Mouse (Mus musculus) NIH3T3 (cell line): Measurements from ENCODE around the gene Phactr2.
"Not testable (repeated sequence)": the region's sequence is repeated elsewhere in the genome, so short reads cannot be mapped to it uniquely, and the experiment has no call there.

Source experiments
- DNase-seq: peaks from one replicate; pipeline ENCODE4 v3.0.0-alpha.2; 2012; ENCODE audit warnings: low read depth

Phactr2 gene

GRCm38 (mm10) chr10:13473833-13474567 is at the start of gene Phactr2:
Gene Phactr2, minus strand, starts transcription at chr10:13474412.
- no peak for DNase-seq

GRCm38 (mm10) chr10:13521857-13522256 is 47.6 kb upstream of the Phactr2 start:
- no peak for DNase-seq

GRCm38 (mm10) chr10:13502371-13502770 is 28.2 kb upstream of the Phactr2 start:
- DNase-seq: no peak

- peak; percentile 21 for DNase-seq
These were observed 27.3 kb upstream of the Phactr2 start for GRCm38 (mm10) chr10:13501533-13501932.

GRCm38 (mm10) chr10:13500938-13501496 is 26.8 kb upstream of the Phactr2 start:
- DNase-seq: peak; percentile 89

GRCm38 (mm10) chr10:13500473-13500872 is 26.3 kb upstream of the Phactr2 start:
- peak; percentile 11 for DNase-seq

GRCm38 (mm10) chr10:13499331-13499730 is 25.1 kb upstream of the Phactr2 start, which contains the start of gene Fuca2:
Gene Fuca2, plus strand, starts transcription at chr10:13499540.
- no peak for DNase-seq

- no peak for DNase-seq
These were observed 22.1 kb upstream of the Phactr2 start for GRCm38 (mm10) chr10:13496315-13496714.

GRCm38 (mm10) chr10:13493978-13494686 is 19.9 kb upstream of the Phactr2 start:
- no peak for DNase-seq

- DNase-seq: peak; percentile 45
These were observed 15.5 kb upstream of the Phactr2 start for GRCm38 (mm10) chr10:13489671-13490070.

GRCm38 (mm10) chr10:13485958-13486357 is 11.7 kb upstream of the Phactr2 start:
- DNase-seq: no peak

GRCm38 (mm10) chr10:13479341-13479740 is 5.1 kb upstream of the Phactr2 start:
- DNase-seq: no peak

GRCm38 (mm10) chr10:13475121-13475520 is 909 bp upstream of the Phactr2 start:
- no peak for DNase-seq

- no peak for DNase-seq
These were observed 350 bp upstream of the Phactr2 start for GRCm38 (mm10) chr10:13474568-13474955.

- no peak for DNase-seq
These were observed 852 bp downstream of the Phactr2 start for GRCm38 (mm10) chr10:13473287-13473832.

- DNase-seq: no peak
These were observed 4.0 kb downstream of the Phactr2 start for GRCm38 (mm10) chr10:13470236-13470635.

- DNase-seq: not testable (repeated sequence)
These were observed 6.1 kb downstream of the Phactr2 start for GRCm38 (mm10) chr10:13468025-13468529.

GRCm38 (mm10) chr10:13466925-13467324 is 7.3 kb downstream of the Phactr2 start:
- DNase-seq: peak; percentile 47

- DNase-seq: not testable (repeated sequence)
These were observed 9.9 kb downstream of the Phactr2 start for GRCm38 (mm10) chr10:13464295-13464694.

- DNase-seq: no peak
These were observed 20.8 kb downstream of the Phactr2 start for GRCm38 (mm10) chr10:13453200-13453990.

- DNase-seq: no peak
These were observed 22.6 kb downstream of the Phactr2 start for GRCm38 (mm10) chr10:13451640-13452039.
